Mouse (Mus musculus): ENCODE data around the gene Gabpb2.
"Not testable (repeated sequence)": the region's sequence is repeated elsewhere in the genome, so short reads cannot be mapped to it uniquely, and the experiment has no call there.

The Gabpb2 gene

DNA sequence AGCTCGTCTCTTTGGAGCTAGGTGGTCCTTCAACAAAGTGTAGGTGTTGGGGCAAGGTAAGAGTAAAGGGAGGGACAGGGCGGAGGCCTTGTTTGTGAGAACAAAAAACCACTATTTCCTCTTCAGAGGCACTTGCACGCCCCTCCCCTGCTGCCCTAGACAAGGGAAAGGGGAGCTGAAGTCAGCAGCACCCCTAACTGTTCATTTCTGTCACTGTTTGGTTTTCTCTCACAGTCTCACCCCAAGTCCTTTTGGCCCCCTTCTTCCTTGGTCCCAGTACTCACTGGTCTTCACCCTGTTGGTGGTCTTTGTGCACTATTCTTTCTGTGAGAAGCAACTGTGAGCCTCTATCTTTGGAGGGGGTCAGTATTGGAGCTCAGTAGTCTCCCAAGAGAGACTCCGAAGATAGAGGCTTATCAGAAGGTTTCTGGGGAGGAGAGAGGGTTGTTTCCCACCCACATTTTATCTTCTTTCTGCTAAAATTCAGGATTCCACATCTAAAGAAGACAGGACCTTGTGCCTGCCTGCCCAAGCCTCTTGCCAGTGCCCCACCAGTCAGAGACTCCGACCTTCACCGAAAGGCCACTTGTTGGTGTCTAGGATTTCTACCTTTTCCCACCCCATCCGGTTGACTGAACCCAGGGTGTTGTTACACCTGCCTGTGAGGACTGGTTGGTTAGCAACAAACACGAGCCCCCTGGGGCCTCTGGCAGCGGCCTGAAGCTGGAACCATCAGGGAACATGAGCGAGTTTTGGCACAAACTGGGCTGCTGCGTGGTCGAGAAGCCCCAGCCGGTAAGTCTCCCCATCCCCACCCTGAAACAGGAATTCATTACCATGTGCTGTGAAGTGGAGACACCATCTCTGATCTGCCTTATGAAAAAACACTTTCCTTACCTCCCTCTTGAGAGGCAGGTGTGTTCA is 13.8 kb upstream of the Gabpb2 start, which contains the start of gene Mllt11:
Mllt11 (minus strand) TSS at position 874 of the 924 bp plus-strand sequence.
- no peak for DNase-seq (ENCODE audit: extremely low spot score)

DNA sequence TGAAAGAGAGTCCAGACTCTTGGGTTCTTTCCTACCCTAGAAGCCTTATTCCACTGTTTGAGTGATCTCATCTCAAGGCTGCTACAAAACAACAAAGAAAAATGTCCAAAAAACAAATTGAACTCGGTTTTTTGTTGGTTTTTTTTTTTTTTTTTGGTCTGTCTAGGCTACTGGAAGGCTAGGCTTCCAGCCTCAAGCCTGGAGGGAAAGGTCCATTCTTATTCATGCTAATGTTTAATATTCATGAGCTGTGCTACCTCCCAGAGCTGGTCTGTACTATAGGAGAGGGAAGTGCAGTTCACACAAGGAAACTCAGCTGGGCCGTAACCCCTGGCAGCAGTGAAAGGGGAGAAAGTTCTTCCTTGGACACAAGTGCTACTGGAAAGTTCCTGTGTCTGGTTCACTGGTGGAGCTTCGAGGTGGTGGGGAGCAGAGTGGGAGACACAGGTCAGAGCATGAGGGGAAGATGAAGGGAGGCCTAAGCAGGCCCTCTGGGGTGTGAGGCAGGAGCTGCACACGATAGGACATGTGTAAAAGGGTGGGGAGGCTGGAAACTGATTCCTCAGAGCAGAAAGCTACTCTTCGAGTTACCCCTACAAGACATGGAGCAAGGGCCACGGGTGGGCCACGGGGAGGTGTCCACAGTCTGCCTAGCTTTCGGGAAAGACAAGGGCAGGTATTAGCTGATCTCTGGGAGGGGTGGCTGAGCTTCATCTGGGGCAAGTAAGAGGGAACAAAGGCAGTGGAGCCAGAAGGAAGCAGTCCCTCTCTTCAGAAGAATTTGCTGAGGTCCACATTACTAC is 13.0 kb upstream of the Gabpb2 start:
- no peak for DNase-seq (ENCODE audit: extremely low spot score)

DNA sequence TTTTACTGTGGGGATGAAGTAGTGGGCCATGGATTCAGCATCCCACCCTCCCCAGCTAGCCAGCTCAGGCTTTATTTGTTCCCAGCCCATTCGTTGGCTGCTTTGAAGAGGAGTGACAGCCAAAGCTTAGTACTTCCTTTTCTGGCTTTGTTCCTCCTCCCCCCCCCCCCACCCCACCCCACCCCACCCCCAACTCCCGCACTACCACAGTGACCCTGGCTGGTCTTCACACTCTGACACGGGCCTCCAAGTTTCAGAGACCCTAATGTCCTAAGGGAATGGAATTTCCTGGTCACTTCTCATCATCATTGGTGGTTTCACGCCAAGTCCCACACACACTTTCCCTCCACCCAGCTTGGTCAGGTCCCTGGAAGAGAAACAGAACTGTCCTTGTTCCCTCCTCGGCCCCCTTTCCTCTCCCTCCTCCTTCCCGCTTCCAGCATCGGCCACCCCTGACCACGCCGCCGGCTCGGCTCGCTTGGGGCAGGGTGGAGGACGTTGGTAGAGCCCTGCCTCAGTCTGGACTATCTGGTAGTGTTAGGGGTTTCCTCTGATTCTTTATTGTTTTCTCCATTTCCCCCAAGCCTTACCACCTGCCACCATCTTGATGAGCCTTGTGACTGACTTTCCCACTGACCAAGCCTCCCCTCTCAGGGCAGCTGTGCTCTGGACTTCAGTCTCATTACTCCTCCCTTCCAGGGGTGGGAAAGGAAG is 12.2 kb upstream of the Gabpb2 start:
- peak; percentile 63 for DNase-seq (ENCODE audit: extremely low spot score)

DNA sequence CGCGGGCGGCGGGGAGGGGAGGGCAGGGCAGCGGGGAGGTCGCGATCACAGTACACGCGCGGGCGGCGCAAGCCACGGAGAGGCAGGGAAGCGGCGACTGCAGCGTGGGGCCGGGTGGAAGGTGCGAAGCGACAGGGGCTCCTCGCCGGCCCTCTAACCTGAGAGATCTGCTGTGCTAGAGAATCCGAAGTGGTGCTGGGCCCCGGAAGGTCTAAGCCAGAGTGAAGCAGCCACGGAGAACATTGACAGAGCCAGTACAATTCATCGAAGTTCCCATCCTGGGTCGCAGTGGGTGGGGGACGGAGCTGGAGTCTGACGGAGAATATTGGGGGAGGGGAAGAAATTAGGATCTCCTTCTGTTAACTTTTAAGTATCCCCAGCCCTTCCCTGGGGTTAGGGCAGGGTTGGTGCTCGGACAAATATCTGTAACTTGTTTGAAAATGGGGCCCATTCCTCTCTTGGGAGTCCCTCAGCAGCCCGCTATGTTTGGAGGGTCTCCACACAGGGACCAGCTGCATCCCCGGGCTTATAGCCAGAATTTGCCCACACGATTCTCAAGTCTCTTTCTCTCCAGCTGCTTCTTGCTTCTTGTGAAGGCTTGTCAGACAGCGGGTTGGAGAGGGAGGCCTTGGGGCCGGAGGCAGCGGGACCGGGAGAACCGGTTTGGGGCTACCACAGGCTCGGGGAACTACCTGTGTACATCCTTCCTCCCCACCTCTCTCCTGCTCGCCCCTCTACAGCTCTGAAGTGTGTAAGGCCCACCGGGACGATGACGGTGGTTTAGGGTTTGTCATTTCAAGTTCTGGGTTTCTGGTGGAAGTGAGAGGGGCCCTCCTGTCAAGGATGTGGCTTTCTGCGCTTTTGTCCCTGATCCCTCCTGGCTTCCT is 11.4 kb upstream of the Gabpb2 start:
- no peak for DNase-seq (ENCODE audit: extremely low spot score)

DNA sequence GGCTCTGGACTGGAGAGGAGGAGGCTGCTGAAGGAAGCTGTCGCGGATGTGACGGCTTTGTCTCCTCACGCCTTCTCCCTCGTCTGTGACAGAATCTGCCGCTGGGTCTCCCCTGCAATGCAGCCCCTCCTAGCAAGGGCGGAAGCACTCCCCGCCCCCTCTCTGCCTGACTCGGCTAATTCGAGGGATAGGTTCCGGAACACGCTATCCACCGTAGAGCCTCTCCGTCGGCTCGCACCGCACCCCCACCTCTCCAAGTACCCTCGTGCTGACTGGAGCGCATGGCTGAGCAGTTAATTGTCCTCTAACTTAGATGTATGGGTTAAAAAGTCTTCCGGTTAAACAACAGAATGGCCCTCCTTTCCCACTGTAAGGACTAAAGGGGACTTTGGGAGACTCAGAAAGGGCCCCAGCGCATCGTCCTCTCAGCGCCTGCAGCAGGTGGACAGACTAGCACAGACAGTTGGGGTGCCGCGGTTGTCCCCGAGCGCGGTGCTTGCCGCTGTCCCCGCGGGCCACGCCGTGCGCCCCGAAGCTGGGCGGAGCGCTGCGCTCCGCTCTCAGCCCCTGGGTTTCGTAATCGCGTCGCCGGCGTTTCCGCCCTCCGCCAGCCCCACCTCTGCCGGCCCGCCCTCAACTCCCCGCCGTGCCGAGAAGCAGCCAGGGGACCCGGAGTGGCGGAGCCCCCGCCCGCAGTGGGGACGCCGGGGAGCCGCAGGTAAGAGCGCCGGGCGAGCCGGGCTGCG is 10.6 kb upstream of the Gabpb2 start, which contains the start of gene Cdc42se1:
Cdc42se1 (plus strand) TSS at position 585 of the 746 bp plus-strand sequence.
- peak; percentile 90 for DNase-seq (ENCODE audit: extremely low spot score)

DNA sequence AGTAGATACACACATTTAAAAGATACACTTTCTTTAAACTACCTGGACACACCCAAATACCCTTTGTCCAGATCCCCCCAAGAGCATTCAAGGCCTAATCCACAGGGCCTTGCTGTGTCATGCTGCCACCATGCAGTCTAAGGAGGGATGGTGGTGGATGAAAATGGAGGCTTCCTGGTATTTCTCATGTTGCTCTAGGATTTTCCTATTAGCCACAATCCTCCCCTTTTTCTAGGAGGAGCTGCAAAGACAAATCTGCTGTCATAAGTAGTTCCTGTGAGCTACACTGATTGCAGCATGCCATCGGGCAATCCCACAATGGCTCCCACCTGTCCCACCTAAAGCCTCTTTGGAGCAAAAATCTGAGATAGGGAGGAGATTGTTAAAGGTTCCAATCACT is 9.5 kb upstream of the Gabpb2 start:
- DNase-seq (ENCODE audit: extremely low spot score): peak; percentile 17

DNA sequence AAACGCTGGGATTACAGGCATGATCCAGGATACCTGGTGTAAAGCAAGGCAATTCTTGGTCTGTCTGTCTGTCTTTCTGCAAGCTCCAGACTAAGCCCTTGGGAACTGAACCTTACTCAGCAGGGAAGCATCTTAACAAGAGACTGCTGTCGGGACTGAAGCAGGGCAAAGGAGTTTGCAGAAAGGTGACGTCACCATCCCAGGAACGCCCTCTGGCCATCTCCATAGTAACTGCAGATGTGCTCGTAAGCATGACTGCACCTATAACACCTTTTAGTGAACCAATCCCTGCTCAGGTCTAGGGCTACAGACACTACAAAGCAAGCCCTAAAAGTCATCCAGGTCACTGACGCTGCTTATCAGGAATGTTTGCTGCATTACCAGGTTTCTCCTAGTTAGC is 6.6 kb upstream of the Gabpb2 start:
- peak; percentile 27 for DNase-seq (ENCODE audit: extremely low spot score)

DNA sequence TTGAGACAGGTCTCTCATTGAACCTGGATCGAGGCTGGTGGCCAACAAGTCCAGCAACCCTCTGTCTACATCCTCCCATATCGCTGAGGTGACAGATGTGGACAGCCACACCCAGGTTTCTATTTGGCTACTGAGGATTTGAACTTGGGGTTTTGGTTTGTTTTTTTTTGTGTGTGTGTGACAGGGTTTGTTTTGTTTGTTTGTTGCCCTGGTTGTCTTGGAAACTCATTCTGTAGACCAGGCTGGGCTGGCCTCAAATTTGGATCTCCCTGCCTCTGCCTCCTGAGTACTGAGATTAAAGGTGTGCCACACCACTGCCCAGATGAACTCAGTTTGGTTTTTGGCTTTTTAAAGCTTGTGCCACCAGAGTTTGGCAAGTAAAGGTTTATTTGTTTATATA is 5.3 kb upstream of the Gabpb2 start:
- no peak for DNase-seq (ENCODE audit: extremely low spot score)

DNA sequence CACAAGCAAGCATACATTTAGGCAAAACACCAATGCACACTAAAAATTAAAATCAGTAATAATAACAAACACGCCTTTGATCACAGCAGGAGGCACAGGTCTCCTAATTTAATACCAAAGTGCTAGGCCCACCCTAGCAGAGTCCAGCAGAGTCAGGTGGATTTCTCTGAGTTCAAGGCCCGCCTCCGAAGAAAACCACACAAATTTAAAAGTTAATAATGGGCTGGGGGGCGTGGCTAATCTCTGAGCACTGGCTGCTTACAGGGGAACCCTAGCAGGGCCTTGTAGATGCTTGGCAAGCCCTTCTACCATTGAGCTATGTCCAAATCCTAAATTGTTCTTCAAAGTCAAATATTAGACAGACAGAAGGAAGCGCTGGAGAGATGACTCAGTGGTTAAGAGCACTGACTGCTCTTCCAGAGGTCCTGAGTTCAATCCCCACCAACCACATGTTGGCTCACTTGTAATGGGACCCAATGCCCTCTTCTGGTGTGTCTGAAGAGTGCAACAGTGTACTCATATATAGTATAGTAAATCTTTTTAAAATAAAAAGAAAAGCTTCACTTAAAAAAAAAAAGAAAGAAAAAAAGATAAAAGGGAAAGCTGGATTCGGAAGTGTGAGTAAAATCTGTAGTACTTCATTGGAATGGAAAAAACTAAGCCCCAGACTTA is 886 bp upstream of the Gabpb2 start:
- no peak for DNase-seq (ENCODE audit: extremely low spot score)

DNA sequence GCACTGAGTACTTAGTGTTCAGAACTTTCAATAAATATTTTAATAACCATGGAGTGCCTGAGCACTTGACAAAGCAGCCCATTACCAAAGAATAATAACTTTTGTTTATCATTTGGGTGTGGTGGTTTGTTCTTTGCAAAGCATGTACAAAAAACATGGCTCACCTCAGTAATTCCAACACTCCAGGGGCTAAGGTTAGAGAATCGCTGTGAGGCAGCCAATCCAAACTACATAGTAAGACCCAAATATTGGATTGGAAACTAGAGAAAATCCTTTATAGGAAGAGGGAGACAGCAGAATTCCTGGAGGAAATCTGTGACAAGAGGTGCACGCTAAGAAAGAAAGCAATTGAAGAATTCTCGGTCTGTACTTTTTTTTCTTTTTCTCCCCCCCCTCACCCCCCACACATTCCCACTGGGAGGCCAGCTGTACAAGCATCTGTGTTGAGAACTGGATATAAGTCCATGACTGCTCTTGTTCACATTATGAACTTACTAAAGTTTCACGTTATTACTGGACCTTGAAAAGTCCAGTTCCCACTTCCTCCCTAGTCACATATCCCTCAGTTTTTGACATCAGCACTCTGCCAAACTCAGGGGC is 961 bp downstream of the Gabpb2 start:
- DNase-seq (ENCODE audit: extremely low spot score): no peak

DNA sequence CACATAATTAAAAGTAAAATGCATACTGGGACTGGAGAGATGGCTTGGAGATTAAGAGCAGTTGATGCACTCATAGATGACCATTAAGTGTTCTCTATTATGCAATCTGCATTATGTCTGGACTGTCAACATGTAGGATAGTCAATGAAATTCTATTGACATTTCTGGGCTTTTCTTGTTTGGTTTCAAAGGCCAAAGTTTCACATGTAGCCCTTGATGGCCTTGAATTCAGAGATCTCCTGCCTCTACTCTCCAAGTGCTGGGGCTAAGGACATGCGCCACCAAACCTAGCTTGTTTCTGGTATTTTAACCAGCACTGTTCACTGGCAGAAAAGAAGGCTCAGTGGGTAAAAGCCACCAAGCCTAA is 4.1 kb downstream of the Gabpb2 start:
- no peak for DNase-seq (ENCODE audit: extremely low spot score)

DNA sequence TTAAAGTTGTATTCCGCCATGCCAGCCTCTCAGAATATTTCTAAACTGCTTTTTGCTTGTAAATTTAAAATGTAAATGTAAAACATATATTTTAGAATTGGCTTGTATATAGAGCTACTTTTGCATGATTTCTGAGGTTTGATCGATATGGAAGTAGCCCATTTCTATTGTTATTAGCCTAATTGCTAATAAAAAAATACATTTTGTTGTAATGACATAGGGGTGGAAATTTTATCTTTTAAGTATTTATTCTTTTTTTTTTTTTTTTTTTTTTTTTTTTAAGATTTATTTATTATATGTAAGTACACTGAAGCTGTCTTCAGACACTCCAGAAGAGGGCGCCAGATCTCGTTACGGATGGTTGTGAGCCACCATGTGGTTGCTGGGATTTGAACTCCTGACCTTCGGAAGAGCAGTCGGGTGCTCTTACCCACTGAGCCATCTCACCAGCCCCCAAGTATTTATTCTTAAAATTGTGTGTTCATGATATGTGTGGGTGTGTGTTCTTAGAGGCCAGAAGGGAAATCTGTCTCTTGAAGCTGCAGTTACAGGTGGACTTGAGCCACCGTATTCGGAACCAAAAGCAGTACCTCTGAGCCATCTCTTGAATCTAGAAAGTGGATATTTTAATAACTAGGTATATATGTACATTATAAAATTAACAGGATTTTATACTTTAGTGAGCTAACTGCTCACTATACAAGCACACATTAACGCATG is 4.7 kb downstream of the Gabpb2 start:
- not testable (repeated sequence) for DNase-seq (ENCODE audit: extremely low spot score)

DNA sequence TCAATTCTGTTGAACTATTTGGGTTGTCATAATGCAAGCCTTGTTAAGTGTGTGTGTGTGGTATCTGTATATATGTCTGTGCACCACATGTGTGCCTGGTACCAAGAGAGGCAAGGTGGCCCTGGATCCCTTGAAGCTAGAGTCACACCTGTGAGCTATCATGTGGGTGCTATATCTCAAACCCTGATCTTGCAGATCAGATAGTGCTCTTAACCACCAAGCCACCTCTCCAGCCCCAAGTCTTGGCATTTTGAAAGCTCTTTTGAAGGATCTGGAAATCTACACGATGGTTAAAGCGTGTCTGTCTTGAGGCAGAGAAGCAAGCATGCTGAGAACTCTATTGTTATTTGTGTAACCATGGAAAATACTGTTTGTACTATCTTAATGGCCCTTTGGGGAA is 7.1 kb downstream of the Gabpb2 start:
- no peak for DNase-seq (ENCODE audit: extremely low spot score)

DNA sequence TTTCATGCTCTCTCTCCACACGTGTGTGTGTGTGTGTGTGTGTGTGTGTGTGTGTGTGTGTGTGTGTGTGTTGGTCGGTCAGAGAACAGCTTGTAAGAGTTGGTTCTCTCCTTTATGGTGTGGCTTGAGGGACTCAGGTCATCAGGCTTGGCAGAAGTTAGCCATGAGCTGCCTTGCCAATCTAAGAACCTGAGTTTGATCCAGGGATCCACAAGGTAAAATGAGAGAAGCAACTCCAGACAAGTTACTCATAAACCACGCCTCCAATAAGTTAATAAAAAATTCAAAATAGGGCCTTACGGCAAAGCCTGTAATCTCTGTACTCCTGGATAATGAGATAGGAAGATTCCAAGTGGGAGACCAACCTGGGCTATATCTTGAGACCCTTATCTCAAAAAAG is 9.4 kb downstream of the Gabpb2 start:
- DNase-seq (ENCODE audit: extremely low spot score): no peak

DNA sequence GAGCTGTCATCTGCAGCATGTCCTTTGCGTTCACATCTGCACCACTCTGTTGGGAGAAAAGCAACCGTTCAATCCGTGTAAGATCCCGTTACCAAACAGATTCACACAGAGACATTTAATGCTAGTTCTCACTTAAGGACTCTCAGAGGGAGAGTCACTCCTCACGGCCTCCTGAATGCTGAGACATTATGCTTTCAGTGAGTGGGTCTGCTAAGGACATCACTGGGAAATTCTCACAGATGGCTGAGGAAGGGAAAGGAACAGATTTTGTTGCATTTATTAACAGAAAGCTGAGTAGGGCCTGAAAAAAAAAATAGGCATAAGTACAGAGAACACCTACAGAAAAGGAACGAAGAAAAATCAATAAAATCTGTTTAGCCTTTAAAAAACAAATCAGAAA is 13.8 kb downstream of the Gabpb2 start:
- no peak for DNase-seq (ENCODE audit: extremely low spot score)

DNA sequence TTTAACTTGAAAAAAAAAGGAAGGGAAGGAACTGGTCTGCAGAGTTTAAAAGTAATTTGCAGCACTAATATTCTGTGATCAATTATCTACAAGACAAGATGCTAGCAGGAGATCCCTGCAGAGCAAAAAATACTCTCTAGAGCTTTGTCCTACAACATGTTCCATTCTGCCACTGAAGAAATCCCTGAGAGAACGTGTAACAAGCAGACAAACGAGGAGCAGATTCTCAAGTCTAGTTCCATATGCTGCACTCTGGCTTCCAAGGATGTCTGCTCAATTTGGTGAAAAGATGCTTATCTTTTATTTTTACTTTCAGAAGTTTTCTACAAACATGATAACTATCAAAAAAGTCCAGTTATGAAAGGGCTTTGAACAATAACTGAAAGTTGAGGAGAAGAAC is 17.2 kb downstream of the Gabpb2 start:
- DNase-seq (ENCODE audit: extremely low spot score): no peak

DNA sequence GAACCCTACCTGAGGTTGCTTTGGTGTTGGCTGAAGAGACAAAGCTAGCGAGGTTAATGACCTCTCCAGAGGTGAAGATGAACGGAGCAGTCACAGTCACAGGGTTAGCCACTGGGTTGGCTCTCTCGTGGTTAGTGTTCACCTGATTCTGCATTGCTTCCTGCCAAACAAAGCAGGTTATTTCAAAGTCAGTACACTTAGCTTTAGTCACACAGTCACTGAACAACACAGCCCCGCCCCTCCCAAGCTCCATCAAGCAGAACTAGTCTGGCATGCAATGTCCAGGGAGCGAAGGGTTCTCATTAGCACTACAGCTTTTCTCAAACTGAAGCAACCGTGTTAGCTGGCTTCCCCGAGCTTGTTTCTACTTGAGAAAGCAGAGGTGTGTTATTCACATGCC is 17.6 kb downstream of the Gabpb2 start:
- DNase-seq (ENCODE audit: extremely low spot score): no peak

DNA sequence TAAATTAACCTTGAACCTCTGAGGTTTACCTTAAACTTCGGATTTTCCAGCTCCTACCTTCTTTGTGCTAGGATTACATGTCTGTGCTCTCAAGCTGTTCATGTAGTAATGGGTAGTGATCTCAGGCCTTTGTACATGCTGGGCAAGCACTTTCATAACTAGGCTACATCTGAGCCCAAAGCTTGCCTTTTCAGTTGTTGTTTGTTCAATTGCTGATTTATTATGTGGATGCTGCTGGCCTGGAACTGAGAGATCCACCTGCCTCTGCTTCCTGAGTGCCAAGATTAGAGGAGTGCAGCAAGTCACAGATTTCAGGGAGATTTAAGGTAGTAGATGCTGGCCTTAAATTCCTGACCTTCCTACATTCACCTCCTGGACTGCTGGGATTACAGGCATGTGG is 18.6 kb downstream of the Gabpb2 start:
- DNase-seq (ENCODE audit: extremely low spot score): no peak

DNA sequence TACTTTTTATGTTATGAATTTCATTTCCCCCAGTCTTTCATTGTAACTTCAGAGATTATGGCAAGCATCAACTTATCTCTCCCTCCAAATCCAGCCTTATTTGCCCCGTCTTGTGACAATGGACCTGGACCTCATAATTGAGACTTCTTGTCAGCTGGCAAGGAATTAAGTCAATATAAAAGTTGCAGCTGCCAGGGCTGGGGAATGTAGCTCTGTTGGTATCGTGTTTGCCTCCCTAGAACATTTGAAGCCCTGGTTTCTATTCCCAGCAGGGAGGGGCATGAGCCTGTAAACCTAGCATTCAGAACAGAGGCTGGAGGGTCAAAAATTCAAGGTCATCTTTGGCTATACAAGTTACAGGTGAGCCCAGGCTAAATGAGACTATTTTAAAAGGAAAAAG is 21.9 kb downstream of the Gabpb2 start:
- no peak for DNase-seq (ENCODE audit: extremely low spot score)
